Mouse (Mus musculus) E14TG2a.4 (cell line): ENCODE measurements around the gene Rps6kb2.

Experiments
- CTCF ChIP-seq: conservative IDR thresholded peaks from 2 replicates; pipeline ENCODE4 v1.5.1; 2014; ENCODE audit warnings: low read length
- NANOG ChIP-seq: IDR thresholded peaks from 2 replicates; pipeline ENCODE4 v1.6.1; 2014; ENCODE audit warnings: borderline replicate concordance, low read length, mixed read lengths

GRCm38 (mm10) chr19:4172925-4173324 is 9.8 kb upstream of the Rps6kb2 start:
- TF ChIP-seq CTCF (no peak), NANOG (no peak)
